Mouse (Mus musculus): ENCODE measurements around the gene Als2cr12. TPM values are rescaled to one million over a fixed set of nuclear protein-coding genes. Genes with fewer than 3 reads are reported as not detected.
"Not testable (repeated sequence)": the region's sequence is repeated elsewhere in the genome, so short reads cannot be mapped to it uniquely, and the experiment has no call there.

The Als2cr12 gene
- polyA plus RNA-seq, 1 experiment from 2014 or later: not detected

GRCm38 (mm10) chr1:58668191-58668590 is 27.6 kb downstream of the Als2cr12 start:
- WGBS: 82% methylated on average over 5 of the region's 5 CpGs
- no peak for ATAC-seq (ENCODE audit: low FRiP score, low read depth)

DNA sequence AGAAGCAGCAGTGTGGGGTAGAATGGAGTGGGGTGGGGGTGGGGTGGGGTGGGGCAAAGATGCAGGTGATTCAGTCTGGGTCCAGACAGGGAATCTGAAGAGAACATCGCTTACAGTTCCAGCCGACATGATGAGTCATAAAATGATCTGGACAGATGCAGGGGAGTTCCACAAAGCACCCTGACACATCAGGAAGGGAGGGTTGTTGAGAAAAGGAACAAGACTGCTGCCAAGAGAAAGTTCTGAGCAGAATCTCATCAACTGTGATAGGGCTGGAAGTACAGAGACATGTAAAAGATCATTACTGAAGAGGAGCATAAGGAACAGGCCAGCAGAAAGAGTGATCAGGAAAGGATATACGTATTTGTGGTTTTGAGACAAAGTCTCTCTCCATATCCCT is 32.4 kb downstream of the Als2cr12 start:
- not testable (repeated sequence) for H3K9me3 ChIP-seq; H3K36me3 ChIP-seq; H3K4me2 ChIP-seq (replicated peaks); H3K4me1 ChIP-seq; ATAC-seq (ENCODE audit: low FRiP score, low read depth); H3K9ac ChIP-seq; H3K27ac ChIP-seq; H3K4me3 ChIP-seq; H3K27me3 ChIP-seq (replicated peaks)
- WGBS: 82% methylated on average over 3 of the region's 3 CpGs

More at GRCm38 (mm10) chr1:58668191-58668590, 27.6 kb downstream of the Als2cr12 start:
- H3K4me1 ChIP-seq: no peaks in the 10 kb centered on the region
- no peaks in the 10 kb centered on the region for H3K9me3 ChIP-seq
- no peak overlapping the region for H3K9ac ChIP-seq
- H3K4me3 ChIP-seq: no peak overlapping the region
- H3K27me3 ChIP-seq (replicated peaks): no peaks in the 10 kb centered on the region
- H3K36me3 ChIP-seq: no peaks in the 10 kb centered on the region
- no peak overlapping the region for H3K4me2 ChIP-seq (replicated peaks)
- H3K27ac ChIP-seq: no peak overlapping the region

GRCm38 (mm10) chr1:58662671-58663070 is 33.1 kb downstream of the Als2cr12 start:
- not testable (repeated sequence) for ATAC-seq (ENCODE audit: low FRiP score, low read depth)

DNA sequence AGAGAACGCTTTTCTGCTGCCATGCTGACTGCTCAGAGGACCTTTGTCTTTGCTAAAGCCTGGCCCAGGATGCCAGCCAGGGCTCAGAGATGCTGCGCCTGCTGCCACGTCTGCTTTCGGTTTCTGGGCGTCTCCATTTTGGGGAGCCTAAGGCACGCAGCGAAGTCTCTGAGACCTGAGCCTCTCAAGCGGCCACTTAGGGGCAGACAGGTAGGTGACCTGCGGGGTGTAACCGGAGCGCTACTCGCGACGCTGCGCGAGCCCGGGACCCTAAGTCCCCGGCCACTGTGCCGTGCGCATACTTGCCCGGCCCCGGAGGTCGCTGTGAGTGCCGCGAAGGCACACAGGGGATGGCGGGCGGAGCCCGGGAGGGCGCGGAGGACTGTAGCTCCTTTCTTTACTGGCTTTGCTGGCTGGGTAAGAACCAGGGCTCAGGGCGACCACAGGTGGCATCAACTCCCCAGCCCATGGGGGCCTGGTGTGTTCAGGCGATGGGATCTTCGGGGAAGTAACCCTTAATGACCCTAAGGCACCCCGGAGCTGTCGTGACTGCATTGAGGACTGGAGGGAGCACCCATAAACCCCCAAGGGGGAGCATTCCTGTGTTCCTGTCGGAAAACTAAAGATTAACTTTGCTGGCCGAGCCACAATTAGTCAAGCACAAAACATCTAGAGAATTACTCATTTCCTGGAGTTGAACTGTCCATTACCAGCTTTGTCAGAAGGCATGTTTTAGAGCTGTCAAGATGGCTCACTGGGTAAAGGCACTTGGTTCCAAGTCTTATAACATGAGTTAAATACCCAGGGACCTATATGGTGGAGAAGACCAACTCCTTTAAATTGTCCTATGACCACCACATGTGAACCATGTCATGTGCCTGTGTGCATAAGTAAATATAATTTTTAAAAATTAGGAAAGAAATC is 43.0 kb downstream of the Als2cr12 start:
- H3K4me1 ChIP-seq: no peaks in the 10 kb centered on the region
- no peaks in the 10 kb centered on the region for H3K36me3 ChIP-seq
- 1% methylated on average over 37 of the region's 37 CpGs for WGBS
- peak; percentile 85 for ATAC-seq (ENCODE audit: low FRiP score, low read depth)
- no peak overlapping the region for H3K27ac ChIP-seq
- no peaks in the 10 kb centered on the region for H3K9me3 ChIP-seq
- peak overlapping the region; percentile 59 for H3K4me3 ChIP-seq
- H3K27me3 ChIP-seq (replicated peaks): no peaks in the 10 kb centered on the region
- peak overlapping the region; percentile 89 for H3K4me2 ChIP-seq (replicated peaks)
- peak overlapping the region; percentile 65 for H3K9ac ChIP-seq

More at GRCm38 (mm10) chr1:58662671-58663070, 33.1 kb downstream of the Als2cr12 start:
- not testable (repeated sequence) for H3K27ac ChIP-seq; H3K4me3 ChIP-seq; H3K9me3 ChIP-seq; H3K4me2 ChIP-seq (replicated peaks); H3K9ac ChIP-seq; H3K27me3 ChIP-seq (replicated peaks); H3K4me1 ChIP-seq; H3K36me3 ChIP-seq
- 97% methylated on average over 5 of the region's 5 CpGs for WGBS

DNA sequence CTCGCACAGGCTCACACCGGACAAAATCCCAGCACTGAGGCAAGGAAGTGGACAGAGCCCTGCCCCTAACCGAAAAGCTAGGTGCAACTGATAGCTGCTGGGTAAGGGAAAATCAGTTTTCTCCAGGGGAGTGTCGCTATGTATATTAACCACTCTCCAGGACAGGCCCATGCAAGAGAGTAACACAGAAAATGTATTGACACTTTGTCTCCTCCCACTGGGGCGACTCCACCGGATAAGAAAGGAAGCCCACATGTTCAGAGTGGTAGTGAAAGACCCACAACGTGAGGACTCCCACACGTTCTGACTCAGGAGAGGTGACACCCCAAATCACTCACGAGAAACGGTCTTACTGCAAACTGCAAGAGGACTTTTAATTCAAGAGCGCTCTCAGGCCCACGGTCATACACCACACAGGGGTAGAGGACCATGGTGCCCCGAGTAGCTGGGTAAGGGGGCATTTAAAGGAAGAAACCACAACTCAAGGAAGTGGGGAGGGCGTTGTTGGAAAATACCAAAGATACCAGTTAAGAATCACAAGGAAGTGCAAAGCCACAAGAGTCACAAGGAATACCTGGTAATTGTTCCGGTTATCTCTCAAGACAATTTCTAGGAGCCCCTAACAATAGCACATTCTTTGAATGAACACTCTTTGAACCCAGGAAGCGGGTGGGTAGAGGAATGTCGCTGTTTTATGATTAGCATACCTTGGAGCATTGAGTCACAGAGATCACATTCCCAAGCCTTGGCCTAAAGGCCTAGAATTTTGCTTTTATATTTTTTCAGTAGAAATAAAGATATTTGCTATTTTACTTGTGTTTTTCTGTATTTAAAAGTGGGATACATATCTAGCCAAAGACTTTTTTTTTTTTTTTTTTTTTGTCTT is 44.0 kb downstream of the Als2cr12 start:
- 88% methylated on average over 17 of the region's 17 CpGs for WGBS

GRCm38 (mm10) chr1:58628847-58629246 is 66.9 kb downstream of the Als2cr12 start:
- not testable (repeated sequence) for H3K27ac ChIP-seq; H3K9me3 ChIP-seq; ATAC-seq (ENCODE audit: low FRiP score, low read depth)

More for the DNA sequence above, 44.0 kb downstream of the Als2cr12 start:
- H3K4me1 ChIP-seq; H3K9me3 ChIP-seq; ATAC-seq (ENCODE audit: low FRiP score, low read depth); H3K27me3 ChIP-seq (replicated peaks); H3K27ac ChIP-seq; H3K9ac ChIP-seq; H3K36me3 ChIP-seq: not testable (repeated sequence)
- H3K4me2 ChIP-seq (replicated peaks): peak overlapping the region; percentile 89
- peak overlapping the region; percentile 59 for H3K4me3 ChIP-seq

GRCm38 (mm10) chr1:58621996-58622748 is 73.6 kb downstream of the Als2cr12 start:
- no peaks in the 10 kb centered on the region for H3K9me3 ChIP-seq
- H3K27ac ChIP-seq: no peak overlapping the region
- WGBS: 75% methylated on average over 7 of the region's 7 CpGs
- no peak overlapping the region for H3K4me3 ChIP-seq
- H3K27me3 ChIP-seq (replicated peaks): no peaks in the 10 kb centered on the region
- no peaks in the 10 kb centered on the region for H3K36me3 ChIP-seq
- no peaks in the 10 kb centered on the region for H3K4me1 ChIP-seq
- H3K4me2 ChIP-seq (replicated peaks): no peak overlapping the region
- H3K9ac ChIP-seq: no peak overlapping the region
- ATAC-seq (ENCODE audit: low FRiP score, low read depth): no peak

More at GRCm38 (mm10) chr1:58628847-58629246, 66.9 kb downstream of the Als2cr12 start:
- not testable (repeated sequence) for H3K4me2 ChIP-seq (replicated peaks); H3K4me3 ChIP-seq; H3K9ac ChIP-seq; H3K4me1 ChIP-seq; H3K27me3 ChIP-seq (replicated peaks); H3K36me3 ChIP-seq
- WGBS: 87% methylated on average over 2 of the region's 2 CpGs

DNA sequence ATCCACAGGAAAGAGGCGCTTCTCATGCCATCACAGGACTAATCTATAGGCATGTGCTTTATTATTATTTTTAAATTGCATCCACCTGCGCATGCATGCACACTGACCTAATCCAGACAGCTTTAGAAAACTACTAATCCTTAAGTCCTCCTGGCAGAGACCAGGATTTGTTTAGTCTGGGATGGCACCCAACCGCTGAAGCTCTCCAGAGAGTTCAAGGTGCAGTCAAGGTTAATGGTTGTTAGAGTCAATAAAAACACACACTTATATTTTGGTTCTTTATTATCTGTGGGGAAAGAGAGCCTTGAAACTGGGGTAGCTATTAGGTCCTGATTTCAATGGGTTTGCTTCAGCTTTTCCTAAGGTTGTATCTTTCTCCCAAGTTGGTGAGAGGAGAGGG is 74.5 kb downstream of the Als2cr12 start:
- no peaks in the 10 kb centered on the region for H3K36me3 ChIP-seq
- H3K9me3 ChIP-seq: no peaks in the 10 kb centered on the region
- no peak overlapping the region for H3K4me3 ChIP-seq
- 94% methylated on average over 3 of the region's 3 CpGs for WGBS
- no peaks in the 10 kb centered on the region for H3K27me3 ChIP-seq (replicated peaks)
- H3K9ac ChIP-seq: no peak overlapping the region
- H3K4me1 ChIP-seq: no peaks in the 10 kb centered on the region
- H3K4me2 ChIP-seq (replicated peaks): no peak overlapping the region
- ATAC-seq (ENCODE audit: low FRiP score, low read depth): no peak
- no peak overlapping the region for H3K27ac ChIP-seq

DNA sequence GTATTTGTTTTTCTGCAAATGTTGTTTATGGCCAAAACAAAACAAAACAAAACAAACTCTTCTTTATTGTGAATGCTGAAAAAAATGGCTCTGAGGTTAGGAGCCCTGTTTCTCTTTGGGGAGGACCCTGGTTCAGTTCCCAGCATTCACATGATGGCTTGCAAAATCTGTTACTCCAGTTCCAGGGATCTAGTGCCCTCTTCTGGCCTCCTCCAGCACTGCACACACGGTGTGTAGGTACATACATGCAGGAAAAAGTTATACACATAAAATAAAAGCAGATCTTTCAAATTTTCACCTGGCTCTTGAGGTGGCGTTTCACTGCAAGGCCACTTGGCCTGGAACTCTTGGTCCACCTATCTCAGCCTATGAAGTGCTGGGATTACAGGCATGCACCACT is 77.0 kb downstream of the Als2cr12 start:
- no peak overlapping the region for H3K9ac ChIP-seq
- H3K9me3 ChIP-seq: no peaks in the 10 kb centered on the region
- H3K4me3 ChIP-seq: no peak overlapping the region
- no peaks in the 10 kb centered on the region for H3K27me3 ChIP-seq (replicated peaks)
- H3K27ac ChIP-seq: no peak overlapping the region
- 88% methylated on average over 2 of the region's 2 CpGs for WGBS
- no peak for ATAC-seq (ENCODE audit: low FRiP score, low read depth)
- no peak overlapping the region for H3K4me2 ChIP-seq (replicated peaks)
- no peaks in the 10 kb centered on the region for H3K36me3 ChIP-seq
- H3K4me1 ChIP-seq: no peaks in the 10 kb centered on the region

- Histone ChIP-seq H3K36me3 (no peaks in the 10 kb centered on the region), H3K9me3 (no peaks in the 10 kb centered on the region), H3K27ac (no peak overlapping the region), H3K4me2 (replicated peaks) (no peak overlapping the region), H3K4me3 (no peak overlapping the region), H3K27me3 (replicated peaks) (no peaks in the 10 kb centered on the region), H3K9ac (no peak overlapping the region), H3K4me1 (no peaks in the 10 kb centered on the region)
- WGBS: 72% methylated on average over 6 of the region's 6 CpGs
- ATAC-seq (ENCODE audit: low FRiP score, low read depth): no peak
Observed at GRCm38 (mm10) chr1:58617978-58618668, 77.7 kb downstream of the Als2cr12 start.

- Histone ChIP-seq H3K27me3 (replicated peaks) (no peaks in the 10 kb centered on the region), H3K4me1 (no peaks in the 10 kb centered on the region), H3K36me3 (no peaks in the 10 kb centered on the region), H3K27ac (no peak overlapping the region), H3K9me3 (no peaks in the 10 kb centered on the region), H3K9ac (no peak overlapping the region), H3K4me3 (no peak overlapping the region), H3K4me2 (replicated peaks) (no peak overlapping the region)
- ATAC-seq (ENCODE audit: low FRiP score, low read depth): no peak
- 59% methylated on average over 5 of the region's 5 CpGs for WGBS
Observed at GRCm38 (mm10) chr1:58617076-58617475, 78.7 kb downstream of the Als2cr12 start.
